Mouse (Mus musculus): ENCODE measurements around the gene Hes7. TPM values are rescaled to one million over a fixed set of nuclear protein-coding genes. Genes with fewer than 3 reads are reported as not detected.

Gene Hes7
- polyA plus RNA-seq, 1 experiment from 2014 or later: 1.1 TPM

- no peak overlapping the region for H3K27ac ChIP-seq (ENCODE audit: low read length)
- ATAC-seq: no peak
- 96% methylated on average over 6 of the region's 6 CpGs for WGBS
These were observed 15.2 kb downstream of the Hes7 start for GRCm38 (mm10) chr11:69135361-69135760.

DNA sequence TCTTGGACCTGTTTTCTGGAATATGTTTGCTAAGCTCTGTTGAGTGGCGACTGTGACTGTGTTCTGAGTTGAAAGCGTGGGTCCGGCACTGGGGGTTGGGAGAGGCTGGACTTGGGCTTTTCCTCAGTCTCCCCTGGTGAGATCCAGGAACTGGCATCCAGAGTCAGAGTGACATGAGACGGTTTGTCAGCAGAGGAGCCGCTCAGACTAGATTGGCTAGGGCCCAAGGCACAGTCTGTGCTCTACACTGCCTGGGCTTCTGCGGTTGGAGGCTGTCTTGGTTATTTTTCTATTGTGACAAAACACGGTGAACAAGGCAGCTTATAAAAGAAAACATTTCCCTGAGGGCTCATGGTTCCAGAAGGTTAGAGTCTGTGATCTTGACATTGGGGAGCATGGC, 27.3 kb downstream of the Hes7 start:
- H3K9ac ChIP-seq (ENCODE audit: low read depth, low read length): no peak overlapping the region

More at GRCm38 (mm10) chr11:69135361-69135760, 15.2 kb downstream of the Hes7 start:
- peaks cover 5% of the 10 kb centered on the region; the same call in 1 of the 2 replicates for H3K4me1 ChIP-seq (ENCODE audit: control insufficient read depth, insufficient read depth, low read length)
- no peak overlapping the region for H3K4me3 ChIP-seq (ENCODE audit: low read depth, low read length)
- no peaks in the 10 kb centered on the region for H3K9me3 ChIP-seq (replicated peaks; ENCODE audit: control insufficient read depth, low read length, poor library complexity, severe bottlenecking)
- H3K27me3 ChIP-seq (ENCODE audit: control insufficient read depth, insufficient read depth, low read depth, low read length): no peaks in the 10 kb centered on the region; the same call in 1 of the 2 replicates
- no peaks in the 10 kb centered on the region for H3K36me3 ChIP-seq (ENCODE audit: control insufficient read depth, insufficient read depth, low read length)
- no peak overlapping the region for H3K9ac ChIP-seq (ENCODE audit: low read depth, low read length)
- H3K4me2 ChIP-seq (ENCODE audit: low read length): no peak overlapping the region

GRCm38 (mm10) chr11:69148451-69148960, 28.3 kb downstream of the Hes7 start:
- Histone ChIP-seq H3K4me2 (ENCODE audit: low read length) (no peak overlapping the region), H3K36me3 (ENCODE audit: control insufficient read depth, insufficient read depth, low read length) (no peaks in the 10 kb centered on the region), H3K4me1 (ENCODE audit: control insufficient read depth, insufficient read depth, low read length) (no peaks in the 10 kb centered on the region), H3K27me3 (ENCODE audit: control insufficient read depth, insufficient read depth, low read depth, low read length) (no peaks in the 10 kb centered on the region), H3K9me3 (replicated peaks; ENCODE audit: control insufficient read depth, low read length, poor library complexity, severe bottlenecking) (no peaks in the 10 kb centered on the region), H3K9ac (ENCODE audit: low read depth, low read length) (no peak overlapping the region), H3K27ac (ENCODE audit: low read length) (no peak overlapping the region), H3K4me3 (ENCODE audit: low read depth, low read length) (no peak overlapping the region)
- no peak for ATAC-seq
- 88% methylated on average over 5 of the region's 5 CpGs for WGBS

More for the DNA sequence above, 27.3 kb downstream of the Hes7 start:
- no peak overlapping the region for H3K4me3 ChIP-seq (ENCODE audit: low read depth, low read length)
- no peak for ATAC-seq
- H3K27ac ChIP-seq (ENCODE audit: low read length): no peak overlapping the region
- no peaks in the 10 kb centered on the region for H3K9me3 ChIP-seq (replicated peaks; ENCODE audit: control insufficient read depth, low read length, poor library complexity, severe bottlenecking)
- no peaks in the 10 kb centered on the region for H3K36me3 ChIP-seq (ENCODE audit: control insufficient read depth, insufficient read depth, low read length)
- H3K4me2 ChIP-seq (ENCODE audit: low read length): no peak overlapping the region
- no peaks in the 10 kb centered on the region for H3K4me1 ChIP-seq (ENCODE audit: control insufficient read depth, insufficient read depth, low read length)
- H3K27me3 ChIP-seq (ENCODE audit: control insufficient read depth, insufficient read depth, low read depth, low read length): no peaks in the 10 kb centered on the region
- WGBS: 69% methylated on average over 7 of the region's 7 CpGs

DNA sequence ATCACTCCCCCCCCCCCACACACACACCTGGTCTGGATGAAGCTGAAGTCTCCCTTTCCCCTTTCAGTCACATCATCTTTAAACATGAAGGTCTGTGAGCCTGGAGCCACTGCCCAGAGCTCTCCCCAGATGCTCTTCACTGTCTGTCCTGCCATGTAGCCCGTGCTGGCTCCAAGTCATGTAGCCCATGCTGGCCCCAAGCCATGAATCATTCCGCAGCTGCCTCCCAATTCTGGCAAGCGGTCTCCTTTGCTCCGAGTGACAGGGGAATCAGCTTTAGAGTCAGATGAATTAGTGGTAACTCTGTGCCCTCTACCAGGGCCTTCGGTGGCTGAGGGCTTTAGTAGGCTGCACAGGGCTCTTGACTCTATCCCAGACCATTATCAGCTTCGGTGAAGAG, 29.5 kb downstream of the Hes7 start:
- no peak overlapping the region for H3K9ac ChIP-seq (ENCODE audit: low read depth, low read length)
- no peak overlapping the region for H3K4me3 ChIP-seq (ENCODE audit: low read depth, low read length)
- H3K4me1 ChIP-seq (ENCODE audit: control insufficient read depth, insufficient read depth, low read length): no peaks in the 10 kb centered on the region
- H3K36me3 ChIP-seq (ENCODE audit: control insufficient read depth, insufficient read depth, low read length): no peaks in the 10 kb centered on the region
- no peaks in the 10 kb centered on the region for H3K27me3 ChIP-seq (ENCODE audit: control insufficient read depth, insufficient read depth, low read depth, low read length)
- 75% methylated on average over 6 of the region's 6 CpGs for WGBS
- H3K27ac ChIP-seq (ENCODE audit: low read length): no peak overlapping the region
- H3K4me2 ChIP-seq (ENCODE audit: low read length): no peak overlapping the region
- no peak for ATAC-seq
- H3K9me3 ChIP-seq (replicated peaks; ENCODE audit: control insufficient read depth, low read length, poor library complexity, severe bottlenecking): no peaks in the 10 kb centered on the region

DNA sequence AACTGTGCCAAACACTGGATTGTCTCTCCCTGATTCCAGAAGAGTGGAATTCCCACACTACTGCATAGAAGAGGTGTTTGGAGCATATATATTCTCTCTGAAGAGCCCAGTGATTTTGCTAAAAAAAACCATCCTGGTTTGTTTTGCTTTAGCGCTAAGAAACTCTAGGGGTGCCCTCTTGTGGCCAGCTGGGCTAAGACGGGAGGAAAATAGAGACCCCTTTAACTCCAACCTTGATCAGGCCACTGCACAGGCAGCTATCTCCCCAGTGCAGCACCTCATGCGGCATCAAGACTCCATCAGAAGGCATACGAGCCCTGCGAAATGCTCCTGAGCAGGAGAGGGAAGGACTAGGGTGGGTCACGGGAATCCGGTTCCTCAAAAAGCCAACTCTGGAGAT, 30.2 kb downstream of the Hes7 start:
- no peaks in the 10 kb centered on the region for H3K27me3 ChIP-seq (ENCODE audit: control insufficient read depth, insufficient read depth, low read depth, low read length)
- H3K9ac ChIP-seq (ENCODE audit: low read depth, low read length): peak overlapping the region; percentile 42
- H3K27ac ChIP-seq (ENCODE audit: low read length): no peak overlapping the region
- H3K4me2 ChIP-seq (ENCODE audit: low read length): peak overlapping the region; percentile 37
- ATAC-seq: no peak
- no peaks in the 10 kb centered on the region for H3K9me3 ChIP-seq (replicated peaks; ENCODE audit: control insufficient read depth, low read length, poor library complexity, severe bottlenecking)
- no peaks in the 10 kb centered on the region for H3K4me1 ChIP-seq (ENCODE audit: control insufficient read depth, insufficient read depth, low read length)
- WGBS: 6% methylated on average over 7 of the region's 7 CpGs
- H3K36me3 ChIP-seq (ENCODE audit: control insufficient read depth, insufficient read depth, low read length): no peaks in the 10 kb centered on the region
- H3K4me3 ChIP-seq (ENCODE audit: low read depth, low read length): peak overlapping the region; percentile 14; the same call in 1 of the 2 replicates

DNA sequence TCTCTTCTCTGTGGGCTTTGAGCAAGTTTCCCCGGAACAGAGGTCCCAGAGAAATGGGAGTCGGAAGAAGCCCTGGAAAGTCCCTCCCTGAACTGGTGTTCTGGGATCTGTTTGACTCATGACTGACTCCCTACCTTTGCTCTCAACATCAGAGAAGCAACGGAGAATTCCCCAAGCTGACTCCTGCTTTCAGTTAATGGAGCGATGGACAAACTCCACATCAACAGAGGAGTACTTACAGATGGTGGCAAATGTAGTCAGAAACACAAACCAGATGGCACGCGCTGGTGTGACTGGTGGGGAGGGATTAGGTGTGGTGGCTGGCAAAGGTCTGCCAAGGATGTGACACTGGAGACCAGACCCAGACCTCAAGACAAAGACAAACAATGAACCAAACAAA, 30.8 kb downstream of the Hes7 start:
- Histone ChIP-seq H3K27ac (ENCODE audit: low read length) (no peak overlapping the region), H3K27me3 (ENCODE audit: control insufficient read depth, insufficient read depth, low read depth, low read length) (no peaks in the 10 kb centered on the region), H3K4me3 (ENCODE audit: low read depth, low read length) (peak overlapping the region; percentile 14; the same call in 1 of the 2 replicates), H3K4me1 (ENCODE audit: control insufficient read depth, insufficient read depth, low read length) (no peaks in the 10 kb centered on the region), H3K36me3 (ENCODE audit: control insufficient read depth, insufficient read depth, low read length) (no peaks in the 10 kb centered on the region), H3K9me3 (replicated peaks; ENCODE audit: control insufficient read depth, low read length, poor library complexity, severe bottlenecking) (no peaks in the 10 kb centered on the region), H3K4me2 (ENCODE audit: low read length) (peak overlapping the region; percentile 37), H3K9ac (ENCODE audit: low read depth, low read length) (peak overlapping the region; percentile 42)
- WGBS: 69% methylated on average over 6 of the region's 6 CpGs
- no peak for ATAC-seq

GRCm38 (mm10) chr11:69153831-69154230, 33.6 kb downstream of the Hes7 start:
- Histone ChIP-seq H3K4me2 (ENCODE audit: low read length) (no peak overlapping the region), H3K27me3 (ENCODE audit: control insufficient read depth, insufficient read depth, low read depth, low read length) (peaks cover 3% of the 10 kb centered on the region; the same call in 1 of the 2 replicates), H3K4me1 (ENCODE audit: control insufficient read depth, insufficient read depth, low read length) (peaks cover 4% of the 10 kb centered on the region; the same call in 1 of the 2 replicates), H3K27ac (ENCODE audit: low read length) (no peak overlapping the region), H3K4me3 (ENCODE audit: low read depth, low read length) (no peak overlapping the region), H3K9ac (ENCODE audit: low read depth, low read length) (no peak overlapping the region), H3K36me3 (ENCODE audit: control insufficient read depth, insufficient read depth, low read length) (no peaks in the 10 kb centered on the region), H3K9me3 (replicated peaks; ENCODE audit: control insufficient read depth, low read length, poor library complexity, severe bottlenecking) (no peaks in the 10 kb centered on the region)
- WGBS: 86% methylated on average over 8 of the region's 8 CpGs
- no peak for ATAC-seq

DNA sequence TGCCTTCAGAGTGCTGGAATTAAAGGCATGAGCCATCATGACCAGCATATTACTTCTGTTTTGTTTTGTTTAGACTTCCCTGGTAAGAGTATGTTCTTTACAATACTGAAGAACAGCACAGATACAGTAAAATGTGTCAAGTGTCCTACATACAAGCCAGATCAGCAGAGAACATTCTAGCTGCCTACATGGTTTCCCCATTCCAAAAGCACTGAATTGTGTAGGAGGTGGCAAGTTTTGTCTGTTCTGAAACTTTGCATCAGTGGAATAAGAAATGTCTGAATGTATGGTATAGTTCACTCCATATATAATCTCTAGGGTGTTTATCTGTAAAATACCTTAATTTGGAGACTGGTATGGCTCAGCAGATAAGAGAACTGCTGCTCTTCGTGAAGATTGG, 35.1 kb downstream of the Hes7 start:
- ATAC-seq: no peak
- peaks cover 4% of the 10 kb centered on the region; the same call in 1 of the 2 replicates for H3K4me1 ChIP-seq (ENCODE audit: control insufficient read depth, insufficient read depth, low read length)
- WGBS: 56% methylated on average over 1 of the region's 1 CpGs

DNA sequence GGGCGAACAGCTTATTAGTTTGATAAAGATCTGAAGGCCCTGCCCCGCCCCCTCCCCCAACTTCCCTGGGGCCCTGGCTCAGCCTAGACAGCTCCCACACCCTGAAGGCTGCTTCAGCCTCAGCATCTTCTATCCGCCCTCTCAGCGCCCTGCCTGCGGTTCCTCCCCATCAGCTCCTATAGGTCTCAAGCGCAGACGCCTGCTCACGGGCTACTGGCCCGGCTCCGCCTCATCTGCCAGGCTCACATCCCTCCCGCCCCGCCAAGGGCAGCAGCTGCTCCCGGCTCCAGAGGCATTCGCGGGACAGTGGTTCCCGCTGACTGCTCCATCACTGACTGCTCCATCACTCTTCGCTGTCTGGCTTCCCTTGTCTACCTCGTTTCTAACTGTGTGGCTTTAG, 36.6 kb downstream of the Hes7 start, which contains the start of gene Alox12b:
TSS of gene Alox12b (plus strand) at position 190 of the 400 bp plus-strand sequence.
- peaks cover 3% of the 10 kb centered on the region; the same call in 1 of the 2 replicates for H3K27me3 ChIP-seq (ENCODE audit: control insufficient read depth, insufficient read depth, low read depth, low read length)
- H3K4me1 ChIP-seq (ENCODE audit: control insufficient read depth, insufficient read depth, low read length): peaks cover 4% of the 10 kb centered on the region; the same call in 1 of the 2 replicates
- H3K36me3 ChIP-seq (ENCODE audit: control insufficient read depth, insufficient read depth, low read length): no peaks in the 10 kb centered on the region
- peak within 1 kb of the TSS; percentile 28 for H3K4me3 ChIP-seq (ENCODE audit: low read depth, low read length)
- peak within 1 kb of the TSS; percentile 48 for H3K4me2 ChIP-seq (ENCODE audit: low read length)
- no peak within 1 kb of the TSS for H3K27ac ChIP-seq (ENCODE audit: low read length)
- H3K9ac ChIP-seq (ENCODE audit: low read depth, low read length): peak within 1 kb of the TSS; percentile 56; the same call in 1 of the 2 replicates
- no peak for ATAC-seq
- H3K9me3 ChIP-seq (replicated peaks; ENCODE audit: control insufficient read depth, low read length, poor library complexity, severe bottlenecking): no peaks in the 10 kb centered on the region
- WGBS: 4% methylated on average over 18 of the region's 18 CpGs

More for the DNA sequence above, 35.1 kb downstream of the Hes7 start:
- no peaks in the 10 kb centered on the region for H3K36me3 ChIP-seq (ENCODE audit: control insufficient read depth, insufficient read depth, low read length)
- H3K9ac ChIP-seq (ENCODE audit: low read depth, low read length): no peak overlapping the region
- no peak overlapping the region for H3K4me3 ChIP-seq (ENCODE audit: low read depth, low read length)
- no peaks in the 10 kb centered on the region for H3K9me3 ChIP-seq (replicated peaks; ENCODE audit: control insufficient read depth, low read length, poor library complexity, severe bottlenecking)
- no peak overlapping the region for H3K4me2 ChIP-seq (ENCODE audit: low read length)
- peaks cover 3% of the 10 kb centered on the region; the same call in 1 of the 2 replicates for H3K27me3 ChIP-seq (ENCODE audit: control insufficient read depth, insufficient read depth, low read depth, low read length)
- H3K27ac ChIP-seq (ENCODE audit: low read length): no peak overlapping the region
